Mouse (Mus musculus) G1E (cell line): Measurements from ENCODE around the gene Sik1.

Experiments
- CTCF ChIP-seq: IDR thresholded peaks from 2 replicates; pipeline ENCODE4 v1.5.1; 2012; ENCODE audit warnings: low read depth, low read length, inconsistent platforms, mixed read lengths
- GATA1 ChIP-seq: IDR thresholded peaks from 2 replicates; pipeline ENCODE4 v1.6.1; 2012; ENCODE audit warnings: borderline replicate concordance, low read length, inconsistent platforms, mixed read lengths
- GATA2 ChIP-seq: IDR thresholded peaks from 2 replicates; pipeline ENCODE4 v1.6.1; 2012; ENCODE audit warnings: low read depth, low read length, inconsistent platforms, borderline replicate concordance
- POLR2AphosphoS5 ChIP-seq: IDR thresholded peaks from 2 replicates; pipeline ENCODE4 v1.6.1; 2012; ENCODE audit warnings: low read depth, low read length, inconsistent platforms; ENCODE audit not compliant: insufficient replicate concordance

DNA sequence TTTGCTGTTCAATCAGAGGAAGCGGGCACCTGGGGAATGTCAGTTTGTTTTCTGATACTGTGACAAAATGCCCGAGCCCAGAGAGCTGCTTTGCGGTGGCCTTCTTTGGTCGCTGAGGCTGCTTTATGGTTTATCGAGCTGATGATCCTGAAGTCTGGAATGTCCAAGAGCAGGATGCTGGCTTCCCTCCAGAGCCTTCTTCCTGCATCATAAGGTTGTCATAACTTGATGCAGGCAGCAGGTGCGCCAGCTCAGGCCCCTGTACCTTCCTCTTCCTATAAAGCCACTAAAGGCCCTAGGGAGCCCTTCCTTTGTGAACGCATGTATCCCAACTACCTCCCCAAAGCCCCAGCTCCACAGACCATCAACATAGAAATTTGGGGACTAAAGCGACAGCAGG is 5.3 kb upstream of the Sik1 start:
- TF ChIP-seq CTCF: no peak
- TF ChIP-seq GATA1: no peak
- TF ChIP-seq POLR2AphosphoS5: no peak
- no peak for TF ChIP-seq GATA2
